Mouse (Mus musculus): Measurements from ENCODE around the gene Wnt8b.
"Not testable (repeated sequence)": the region's sequence is repeated elsewhere in the genome, so short reads cannot be mapped to it uniquely, and the experiment has no call there.

Wnt8b gene

GRCm38 (mm10) chr19:44493128-44493527 lies at the start of gene Wnt8b:
TSS of gene Wnt8b (plus strand) at chr19:44493472.
- DNase-seq (ENCODE audit: low read depth), result no peak

GRCm38 (mm10) chr19:44445755-44446154 lies 47.5 kb upstream of the Wnt8b start:
- DNase-seq (ENCODE audit: low read depth), result no peak

DNA sequence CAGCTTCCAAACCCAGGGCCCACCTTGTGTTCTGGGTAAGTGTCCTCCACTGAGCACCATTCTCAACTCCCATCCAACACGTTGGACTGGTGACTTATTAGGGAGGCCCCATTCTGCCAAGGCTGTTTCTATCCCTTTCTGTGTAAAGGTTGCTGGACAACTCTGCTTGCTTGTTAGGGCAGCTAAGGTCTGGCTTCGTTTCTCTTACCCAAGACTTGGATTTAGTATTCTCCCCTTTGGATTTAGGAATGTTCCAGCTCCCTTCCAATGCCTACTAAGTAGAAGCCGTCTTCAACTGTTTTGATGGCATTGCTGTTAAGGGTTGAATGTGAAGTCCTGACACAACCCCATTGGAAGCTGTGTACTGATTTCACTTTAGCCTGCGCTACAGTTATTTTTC lies 45.3 kb upstream of the Wnt8b start:
- no peak for DNase-seq (ENCODE audit: low read depth)

GRCm38 (mm10) chr19:44454862-44455261 lies 38.4 kb upstream of the Wnt8b start:
- no peak for DNase-seq (ENCODE audit: low read depth)

GRCm38 (mm10) chr19:44455356-44455755 lies 37.9 kb upstream of the Wnt8b start:
- DNase-seq (ENCODE audit: low read depth), result no peak

GRCm38 (mm10) chr19:44457359-44458055 lies 35.8 kb upstream of the Wnt8b start:
- no peak for DNase-seq (ENCODE audit: low read depth)

GRCm38 (mm10) chr19:44458696-44459095 lies 34.6 kb upstream of the Wnt8b start:
- DNase-seq (ENCODE audit: low read depth), result no peak

DNA sequence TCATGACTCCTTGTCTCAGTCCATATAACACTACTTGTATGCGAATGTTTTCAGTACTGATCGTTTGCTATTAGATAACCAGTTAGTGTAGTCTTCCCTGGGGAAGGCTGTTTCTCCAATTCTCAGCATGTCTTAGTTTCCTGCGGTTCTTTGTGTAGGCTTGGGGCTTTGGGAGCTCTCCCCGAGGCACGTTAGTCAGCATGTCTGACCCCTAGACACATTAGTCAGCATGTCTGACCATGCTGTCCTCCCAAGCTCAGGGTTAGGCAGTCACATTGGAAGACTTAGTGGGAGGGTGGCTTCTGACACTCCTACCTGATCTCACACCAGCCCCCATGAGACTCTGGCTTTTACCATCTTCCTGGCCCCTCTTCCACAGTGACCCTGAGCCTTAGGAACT lies 32.8 kb upstream of the Wnt8b start:
- no peak for DNase-seq (ENCODE audit: low read depth)

DNA sequence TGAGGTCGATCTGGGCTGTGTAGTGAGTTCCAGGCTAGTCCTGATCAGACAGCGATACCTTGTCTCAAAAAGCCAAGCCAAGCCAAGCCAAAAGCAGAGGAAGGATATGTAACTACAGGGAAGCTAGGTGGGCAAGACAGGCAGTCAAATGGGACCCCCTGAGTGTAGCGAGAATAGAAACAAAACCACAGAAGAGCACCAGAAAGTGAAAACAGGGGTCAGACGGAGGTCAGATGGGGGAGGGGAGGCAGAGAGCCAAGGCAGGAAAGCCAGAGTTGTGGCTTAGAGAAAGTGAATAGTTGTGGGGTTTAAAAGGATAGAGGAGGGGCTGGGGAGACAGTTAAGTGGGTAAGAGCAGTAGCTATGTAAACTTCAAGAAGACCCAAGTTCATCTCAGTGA lies 31.8 kb upstream of the Wnt8b start:
- DNase-seq (ENCODE audit: low read depth), result no peak

DNA sequence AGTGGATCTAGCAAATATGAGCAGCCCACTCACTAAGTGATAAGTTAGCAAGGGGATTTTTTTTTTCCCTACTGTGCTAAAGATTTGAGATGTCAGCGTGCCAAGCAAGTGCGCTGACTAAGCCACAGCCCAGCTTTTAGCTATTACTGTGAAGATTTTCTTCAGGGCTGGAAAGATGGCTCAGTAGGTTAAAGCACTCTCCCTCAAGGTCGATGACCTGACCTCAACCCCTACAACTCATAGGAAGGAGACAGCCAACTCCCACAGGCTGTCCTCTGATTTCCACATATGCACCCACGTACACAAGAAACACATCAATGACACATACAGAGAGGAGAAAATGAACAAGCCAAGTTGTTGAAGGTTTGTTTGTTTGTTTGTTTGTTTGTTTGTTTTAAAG lies 31.1 kb upstream of the Wnt8b start:
- DNase-seq (ENCODE audit: low read depth), result no peak

- DNase-seq (ENCODE audit: low read depth), result not testable (repeated sequence)
Observed at GRCm38 (mm10) chr19:44465960-44466525, 27.2 kb upstream of the Wnt8b start.

DNA sequence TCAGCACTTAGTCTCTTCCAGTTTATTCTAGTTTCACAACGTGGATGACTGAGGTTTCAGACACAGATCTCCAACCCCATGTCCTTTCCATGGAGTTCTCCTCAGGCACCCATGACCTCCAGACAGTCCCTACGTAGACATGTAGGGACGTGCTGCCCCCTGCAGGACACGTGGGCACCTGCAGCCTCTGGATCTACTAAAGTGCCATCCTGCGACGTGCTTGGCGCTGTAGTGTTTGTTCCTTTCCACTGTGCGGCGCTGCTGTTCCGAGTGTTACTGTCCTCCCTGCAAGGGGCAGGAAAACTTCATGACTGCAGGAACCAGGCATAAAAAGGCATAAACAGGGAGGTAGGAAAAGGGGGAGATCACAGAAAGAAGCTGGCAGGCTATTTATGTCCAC lies 19.1 kb upstream of the Wnt8b start:
- peak; percentile 61 for DNase-seq (ENCODE audit: low read depth)

DNA sequence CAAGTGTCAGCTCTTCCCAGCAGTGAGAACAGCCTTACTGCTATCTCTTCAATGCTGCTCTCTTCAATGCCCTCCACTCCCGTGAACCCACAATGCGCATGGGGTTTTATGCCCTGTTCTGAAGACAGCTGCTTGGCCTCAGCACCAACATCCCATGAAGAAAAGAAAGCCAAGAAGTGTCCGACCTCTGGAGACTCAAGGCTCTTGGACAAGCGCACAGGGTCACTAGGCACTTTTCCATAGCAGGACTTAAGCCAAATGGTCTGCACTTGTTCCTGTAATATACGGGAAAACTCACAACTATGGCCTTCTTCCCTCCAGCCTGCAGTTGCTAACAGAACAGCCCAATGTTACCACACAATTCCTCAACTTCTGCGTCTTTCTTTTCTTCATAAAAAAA lies 18.0 kb upstream of the Wnt8b start:
- no peak for DNase-seq (ENCODE audit: low read depth)

- peak; percentile 22 for DNase-seq (ENCODE audit: low read depth)
Observed at GRCm38 (mm10) chr19:44476541-44476940, 16.7 kb upstream of the Wnt8b start.

DNA sequence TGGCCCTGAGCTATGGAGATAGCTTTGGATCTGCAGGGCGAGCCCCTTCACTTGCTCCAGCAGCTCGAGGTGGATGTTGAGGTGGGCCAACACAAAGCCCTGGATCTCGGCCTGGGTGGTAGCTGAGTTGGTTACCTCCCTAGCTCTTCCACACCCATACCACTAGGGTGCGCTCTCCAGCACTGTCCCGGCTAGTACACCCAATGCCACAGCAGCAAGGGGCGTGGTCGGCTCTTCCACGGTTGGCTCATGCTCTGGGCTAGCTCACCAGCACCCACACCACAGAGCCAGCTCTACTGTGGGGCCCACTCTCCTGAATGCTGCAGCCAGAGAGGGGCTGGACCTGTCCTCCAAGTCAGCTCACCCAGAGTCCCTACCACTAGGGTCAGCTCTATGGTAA lies 6.0 kb upstream of the Wnt8b start:
- peak; percentile 68 for DNase-seq (ENCODE audit: low read depth)

DNA sequence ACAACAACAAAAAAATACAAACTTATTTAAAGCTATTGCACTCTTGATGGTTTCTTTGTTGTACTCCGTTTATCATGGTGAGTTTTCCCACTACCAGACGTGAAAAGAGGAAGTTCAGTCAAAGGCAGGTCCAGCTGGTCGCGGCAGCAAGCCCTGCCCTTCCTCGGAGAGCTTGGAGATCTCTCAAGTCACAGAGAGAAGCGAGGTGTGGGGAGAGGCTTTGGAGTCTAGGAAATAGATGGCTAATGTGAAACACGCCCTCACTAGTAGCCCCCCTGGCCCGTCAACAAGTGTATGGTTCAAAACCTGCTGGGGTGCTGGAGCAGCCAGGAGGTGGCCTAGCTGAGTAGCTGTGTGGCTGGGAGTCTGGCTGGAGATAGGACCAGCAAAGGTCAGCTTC lies 3.2 kb downstream of the Wnt8b start:
- no peak for DNase-seq (ENCODE audit: low read depth)

DNA sequence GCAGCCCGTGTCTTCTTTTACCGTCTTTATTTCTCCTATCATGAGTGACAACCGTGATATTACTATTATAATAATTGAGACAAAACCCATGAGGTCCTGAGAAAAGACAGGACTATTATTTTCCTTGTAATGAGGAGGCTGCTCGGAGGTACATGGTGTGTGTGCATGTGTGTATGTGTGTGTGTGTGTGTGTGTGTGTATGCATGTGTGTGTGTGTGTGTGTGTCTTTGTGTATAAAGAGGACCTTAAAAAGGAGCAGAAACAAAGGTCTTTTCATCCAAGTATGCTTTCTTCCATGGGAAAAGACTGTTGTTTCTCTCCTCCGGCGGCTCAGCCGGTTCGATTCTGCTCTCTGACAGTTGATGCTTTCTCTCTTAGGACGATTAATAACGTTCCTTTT lies 3.7 kb downstream of the Wnt8b start:
- no peak for DNase-seq (ENCODE audit: low read depth)

- DNase-seq (ENCODE audit: low read depth), result no peak
Observed at GRCm38 (mm10) chr19:44498936-44499335, 5.7 kb downstream of the Wnt8b start.

- no peak for DNase-seq (ENCODE audit: low read depth)
Observed at GRCm38 (mm10) chr19:44500240-44500639, 7.0 kb downstream of the Wnt8b start.

DNA sequence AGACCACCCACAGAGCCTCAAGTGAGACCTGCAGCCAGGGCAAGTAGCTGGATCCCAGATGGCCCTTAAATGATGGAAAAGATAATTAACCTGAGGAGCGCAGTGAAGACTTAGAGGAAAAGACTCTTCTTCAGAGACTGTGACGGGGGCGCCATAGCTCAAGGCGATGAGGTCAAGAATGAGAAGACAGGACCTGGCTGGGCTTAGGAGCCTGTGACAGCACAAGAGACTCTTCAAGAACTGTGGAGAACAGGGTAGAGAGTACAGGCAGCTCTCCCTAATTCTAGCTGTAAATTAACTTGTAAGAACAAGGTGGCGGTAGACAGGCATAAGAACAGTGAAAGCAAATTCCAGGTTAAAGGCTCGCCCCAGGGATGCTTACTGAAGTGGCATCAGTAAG lies 8.7 kb downstream of the Wnt8b start:
- DNase-seq (ENCODE audit: low read depth), result no peak

DNA sequence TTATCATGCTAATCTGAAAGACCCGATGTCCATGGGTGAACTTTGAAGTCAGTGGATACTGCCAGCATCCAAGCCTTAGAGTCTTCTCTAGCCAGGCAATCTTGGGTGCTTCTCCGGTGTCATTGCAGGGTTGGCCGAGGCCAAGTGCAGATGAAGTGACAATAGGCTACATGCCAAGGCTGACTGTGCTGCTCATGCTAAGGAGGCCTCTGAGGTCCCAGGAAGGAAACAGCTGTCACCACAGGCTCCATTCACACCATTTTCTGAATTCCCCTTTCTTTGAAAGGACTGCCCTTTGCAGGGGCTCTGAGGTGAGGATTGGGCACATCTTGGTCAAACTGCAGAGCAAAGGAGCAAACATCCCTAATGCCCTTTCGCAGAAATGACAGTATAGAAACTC lies 9.5 kb downstream of the Wnt8b start:
- no peak for DNase-seq (ENCODE audit: low read depth)

DNA sequence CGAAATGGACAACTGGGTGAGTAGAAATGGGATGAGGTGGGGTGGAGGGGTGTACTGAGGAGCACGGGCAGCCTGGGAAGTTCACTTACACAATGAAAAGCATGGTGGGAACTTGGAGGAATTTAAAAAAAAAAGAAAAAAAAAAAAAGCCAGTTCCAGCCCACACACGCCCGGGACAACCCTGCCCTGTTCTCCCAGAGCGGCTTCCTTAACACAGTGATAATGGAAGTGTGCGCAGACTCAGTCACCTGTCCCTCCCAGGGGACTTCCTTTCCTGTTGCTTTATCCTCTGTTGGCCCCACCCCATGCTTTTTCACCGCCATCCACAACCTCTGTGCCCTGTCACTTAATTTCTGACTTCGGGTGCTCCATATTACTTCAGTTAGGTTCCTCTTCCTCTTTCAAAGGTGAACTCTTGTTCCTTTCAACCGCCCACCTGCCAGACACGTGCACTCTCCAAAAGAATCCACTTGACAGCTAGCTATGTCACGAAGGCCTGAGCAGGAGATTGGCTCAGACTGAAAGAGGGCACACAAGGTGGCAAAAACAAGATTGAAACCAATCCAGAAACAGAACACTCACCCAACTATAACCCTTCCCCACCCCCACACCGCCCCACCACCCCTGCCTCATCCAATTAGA lies 17.4 kb downstream of the Wnt8b start:
- DNase-seq (ENCODE audit: low read depth), result peak; percentile 41

DNA sequence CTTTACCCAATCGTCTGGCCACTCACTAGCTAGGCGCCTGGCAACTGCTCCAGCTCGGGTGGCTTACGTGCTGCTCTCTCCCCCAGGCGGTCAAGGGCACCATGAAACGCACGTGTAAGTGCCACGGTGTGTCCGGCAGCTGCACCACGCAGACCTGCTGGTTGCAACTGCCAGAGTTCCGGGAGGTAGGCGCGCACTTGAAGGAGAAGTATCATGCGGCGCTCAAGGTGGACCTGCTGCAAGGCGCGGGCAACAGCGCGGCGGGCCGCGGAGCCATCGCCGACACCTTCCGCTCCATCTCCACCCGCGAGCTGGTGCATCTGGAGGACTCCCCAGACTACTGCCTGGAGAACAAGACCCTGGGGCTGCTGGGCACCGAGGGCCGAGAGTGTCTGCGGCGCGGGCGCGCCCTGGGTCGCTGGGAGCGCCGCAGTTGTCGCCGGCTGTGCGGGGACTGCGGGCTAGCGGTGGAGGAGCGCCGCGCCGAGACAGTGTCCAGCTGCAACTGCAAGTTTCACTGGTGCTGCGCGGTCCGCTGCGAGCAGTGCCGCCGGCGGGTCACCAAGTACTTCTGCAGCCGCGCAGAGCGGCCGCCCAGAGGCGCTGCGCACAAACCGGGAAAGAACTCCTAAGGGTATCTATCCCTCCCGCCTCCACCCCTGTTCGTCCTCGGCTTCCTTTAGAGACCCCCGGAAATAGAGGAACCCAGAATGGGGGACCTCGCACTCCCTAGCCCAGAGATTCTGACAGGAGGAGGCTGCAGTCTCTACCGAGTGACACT lies 18.4 kb downstream of the Wnt8b start:
- DNase-seq (ENCODE audit: low read depth), result peak; percentile 29
